Mouse (Mus musculus) forebrain, embryonic 13.5 days (tissue): ENCODE data around the gene Pglyrp1. TPM values are rescaled to one million over a fixed set of nuclear protein-coding genes. Genes with fewer than 3 reads are reported as not detected.

ENCODE experiments used
- ATAC-seq: fragments of 200-750 bp; cut with Nextera tagmentation; 2 replicates; pipeline ENCODE4 v1.8.0; 2017
- H3K27ac ChIP-seq: fragments of 300-500 bp; sonication (generic); 2 replicates; pipeline ENCODE4 v1.5.1; 2015; ENCODE audit warnings: inconsistent platforms, mild to moderate bottlenecking, moderate library complexity
- H3K27me3 ChIP-seq: fragments of 300-500 bp; sonication (generic); 2 replicates; pipeline ENCODE4 v1.6.1; 2015; ENCODE audit warnings: mild to moderate bottlenecking, inconsistent platforms
- H3K36me3 ChIP-seq: fragments of 300-500 bp; sonication (generic); 2 replicates; pipeline ENCODE4 v1.6.1; 2015; ENCODE audit warnings: mild to moderate bottlenecking, inconsistent platforms; ENCODE audit not compliant: poor library complexity, severe bottlenecking
- H3K4me1 ChIP-seq: fragments of 300-500 bp; sonication (generic); 2 replicates; pipeline ENCODE4 v1.6.1; 2015; ENCODE audit warnings: inconsistent platforms
- H3K4me2 ChIP-seq: fragments of 300-500 bp; sonication (generic); 2 replicates; pipeline ENCODE4 v1.6.1; 2015; ENCODE audit warnings: inconsistent platforms, mild to moderate bottlenecking, moderate library complexity
- H3K4me3 ChIP-seq: fragments of 300-500 bp; sonication (generic); 2 replicates; pipeline ENCODE4 v1.5.1; 2015; ENCODE audit warnings: mild to moderate bottlenecking, inconsistent platforms
- H3K9ac ChIP-seq: fragments of 300-500 bp; sonication (generic); 2 replicates; pipeline ENCODE4 v1.6.1; 2015; ENCODE audit warnings: mild to moderate bottlenecking, inconsistent platforms
- H3K9me3 ChIP-seq: fragments of 300-500 bp; sonication (generic); replicated peaks from 2 replicates; pipeline ENCODE4 v1.6.1; 2016; ENCODE audit warnings: inconsistent platforms
- WGBS: fragments of 180-500 bp; shearing (Covaris S2); methylation state at CpG from one replicate; pipeline ENCODE4 v1.1.7; 2015; 5-methylcytosine and 5-hydroxymethylcytosine counted together
- polyA plus RNA-seq: library from polyadenylated mRNA; unstranded; fragments of >200 nt; fragmentation: Nextera tagmentation; extraction: Ambion mirVana; gene quantifications from 2 replicates; pipeline ENCODE4 v1.2.1, GENCODE M21; 2015

The Pglyrp1 gene
- polyA plus RNA-seq, 1 experiment from 2014 or later: 7.4 TPM

DNA sequence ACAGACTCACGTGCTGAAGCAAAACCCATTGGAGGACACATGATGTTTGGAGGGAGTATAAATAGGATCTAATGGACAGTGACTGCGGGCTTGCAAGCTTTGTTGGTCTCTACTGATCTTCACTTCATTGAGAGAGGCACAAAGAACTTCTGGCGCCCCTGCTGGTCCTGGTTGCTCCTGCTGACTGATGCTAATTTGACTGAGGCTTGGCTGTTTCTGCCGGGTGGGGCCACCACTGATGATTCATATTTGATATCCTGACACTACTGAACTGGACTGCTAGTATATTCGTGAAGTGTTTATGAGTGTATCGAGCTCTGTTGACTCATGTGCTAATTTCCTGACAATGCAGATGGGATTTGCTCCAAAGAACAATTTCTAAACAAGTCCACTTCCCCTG is 8.3 kb upstream of the Pglyrp1 start:
- Histone ChIP-seq H3K36me3 (no peaks in the 10 kb centered on the region), H3K27me3 (no peaks in the 10 kb centered on the region), H3K4me2 (no peak overlapping the region), H3K27ac (no peak overlapping the region), H3K4me3 (no peak overlapping the region), H3K4me1 (no peaks in the 10 kb centered on the region), H3K9ac (no peak overlapping the region), H3K9me3 (0 out of 2 replicates have a peak, but pooled peaks cover under 1% of the 10 kb centered on the region)
- no peak for ATAC-seq
- WGBS: 86% methylated on average over 6 of the region's 6 CpGs

DNA sequence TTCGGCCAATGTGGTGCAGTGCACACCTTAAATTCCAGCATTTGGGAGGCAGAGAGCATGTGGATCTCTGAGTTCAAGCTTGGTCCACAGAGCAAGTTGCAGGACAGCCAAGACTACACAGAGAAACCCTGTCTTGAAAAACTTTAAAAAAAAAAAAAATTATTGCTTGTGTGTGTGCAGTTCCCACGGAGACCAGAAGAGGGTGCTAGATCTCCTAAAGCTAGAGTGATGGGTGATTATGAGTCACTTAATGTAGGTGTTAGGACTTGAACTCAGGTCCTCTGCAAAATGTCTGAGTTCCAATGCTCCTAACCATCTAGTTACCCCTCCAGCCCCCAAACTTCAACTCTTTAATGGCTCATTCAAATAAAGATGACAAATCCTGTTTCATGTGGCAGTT is 2.6 kb upstream of the Pglyrp1 start:
- Histone ChIP-seq H3K4me2 (no peak overlapping the region), H3K36me3 (no peaks in the 10 kb centered on the region)
- WGBS: 82% methylated on average over 2 of the region's 2 CpGs

DNA sequence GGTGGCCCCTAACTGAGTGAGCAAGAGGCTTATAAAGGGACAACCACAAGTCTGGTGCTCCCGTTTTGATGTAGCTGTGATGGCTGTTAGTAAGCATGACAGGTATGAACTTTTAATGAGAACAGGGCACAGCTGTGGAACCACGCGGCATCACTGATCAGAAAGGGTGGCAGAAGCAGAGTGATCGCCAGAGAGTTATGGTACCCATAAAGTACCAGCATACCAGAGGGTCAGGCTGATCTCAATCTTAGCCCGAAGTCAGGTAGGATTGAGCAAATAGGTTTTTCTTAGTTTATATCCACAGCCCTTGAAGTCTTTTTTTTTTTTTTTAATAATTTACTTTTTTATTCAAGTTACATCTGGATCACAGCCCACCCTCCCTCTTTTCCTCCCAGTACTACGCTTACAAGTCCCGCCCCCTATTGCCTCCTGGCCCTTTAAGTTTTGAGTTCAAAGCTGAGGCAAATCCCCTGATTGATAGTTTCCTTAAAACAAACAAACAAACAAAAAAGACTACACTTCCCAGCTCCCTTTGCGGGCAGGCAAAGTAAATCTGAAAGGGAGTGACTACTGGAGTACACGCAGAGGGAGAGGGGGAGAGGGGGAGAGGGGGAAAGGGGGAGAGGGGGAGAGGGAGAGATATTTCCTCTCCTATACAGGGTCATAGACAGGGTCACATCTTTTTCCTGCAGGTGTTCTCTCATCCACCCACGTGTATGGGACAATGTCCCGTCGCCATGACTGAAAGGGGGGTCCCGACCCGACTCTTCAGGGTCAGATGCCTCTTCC is 1.1 kb downstream of the Pglyrp1 start:
- Histone ChIP-seq H3K27me3 (no peaks in the 10 kb centered on the region), H3K9me3 (peaks cover 8% of the 10 kb centered on the region; the same call in 1 of the 2 replicates), H3K4me2 (peak overlapping the region; percentile 86), H3K27ac (no peak overlapping the region), H3K9ac (peak overlapping the region; percentile 63), H3K4me1 (peaks cover 4% of the 10 kb centered on the region; the same call in 1 of the 2 replicates), H3K4me3 (peak overlapping the region; percentile 45), H3K36me3 (no peaks in the 10 kb centered on the region)
- ATAC-seq: peak; percentile 66
- WGBS: 32% methylated on average over 13 of the region's 14 CpGs

More for the DNA sequence above, 2.6 kb upstream of the Pglyrp1 start:
- Histone ChIP-seq H3K27ac (no peak overlapping the region), H3K4me3 (no peak overlapping the region), H3K9ac (no peak overlapping the region), H3K4me1 (peaks cover 4% of the 10 kb centered on the region; the same call in 1 of the 2 replicates), H3K27me3 (no peaks in the 10 kb centered on the region), H3K9me3 (peaks cover 8% of the 10 kb centered on the region; the same call in 1 of the 2 replicates)
- ATAC-seq: no peak

DNA sequence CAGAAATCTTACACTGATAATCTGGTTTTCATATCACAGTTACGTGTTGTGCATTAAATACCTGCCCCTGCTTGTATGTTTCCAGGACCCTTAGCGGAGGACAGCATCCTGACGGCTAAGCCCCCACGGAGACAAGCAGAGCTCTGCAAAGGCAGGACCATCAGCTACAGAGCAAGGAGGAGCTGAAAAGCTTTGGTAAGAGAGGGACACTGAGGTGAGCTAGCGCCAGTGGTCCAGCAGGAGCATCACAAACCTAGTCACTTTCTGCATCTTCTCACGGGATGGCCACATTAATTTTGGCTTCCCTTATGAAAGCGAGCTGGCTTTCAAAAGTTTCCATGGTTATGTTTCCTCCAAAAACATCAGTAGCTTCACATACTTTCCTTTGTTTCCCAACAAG is 1.7 kb downstream of the Pglyrp1 start:
- H3K4me1 ChIP-seq: peaks cover 4% of the 10 kb centered on the region; the same call in 1 of the 2 replicates
- H3K36me3 ChIP-seq: no peaks in the 10 kb centered on the region
- peak overlapping the region; percentile 45 for H3K4me3 ChIP-seq
- peak overlapping the region; percentile 63 for H3K9ac ChIP-seq
- peak overlapping the region; percentile 86 for H3K4me2 ChIP-seq
- H3K27me3 ChIP-seq: no peaks in the 10 kb centered on the region
- WGBS: 4% methylated on average over 7 of the region's 7 CpGs
- ATAC-seq: peak; percentile 60
- H3K9me3 ChIP-seq: peaks cover 8% of the 10 kb centered on the region; the same call in 1 of the 2 replicates
- H3K27ac ChIP-seq: no peak overlapping the region

DNA sequence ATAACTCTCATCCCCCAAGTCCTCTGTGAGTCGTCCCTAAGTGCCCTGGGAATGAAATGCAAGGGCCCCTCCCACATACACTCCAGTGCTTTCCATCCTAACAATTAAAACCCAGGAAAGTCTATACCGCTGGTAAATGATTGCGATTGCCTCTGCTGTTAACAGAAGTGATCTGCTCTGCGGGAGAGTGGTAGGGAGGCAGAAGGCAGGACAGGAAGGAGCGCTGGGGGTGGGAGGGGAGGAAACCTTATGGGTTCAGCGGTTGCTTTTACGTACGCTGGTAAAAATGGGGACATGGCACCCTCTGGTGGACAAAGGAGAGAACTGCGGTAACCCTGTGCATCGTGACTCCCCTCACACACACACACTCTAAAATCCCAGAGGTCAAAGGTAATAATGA is 2.1 kb downstream of the Pglyrp1 start:
- H3K27ac ChIP-seq: no peak overlapping the region
- H3K4me2 ChIP-seq: peak overlapping the region; percentile 86
- under 1% methylated on average over 10 of the region's 10 CpGs for whole genome bisulfite sequencing
- no peaks in the 10 kb centered on the region for H3K36me3 ChIP-seq
- peaks cover 4% of the 10 kb centered on the region; the same call in 1 of the 2 replicates for H3K4me1 ChIP-seq
- H3K9me3 ChIP-seq: peaks cover 4% of the 10 kb centered on the region; the same call in 1 of the 2 replicates
- H3K4me3 ChIP-seq: peak overlapping the region; percentile 45
- peak overlapping the region; percentile 63 for H3K9ac ChIP-seq
- ATAC-seq: peak; percentile 81
- no peaks in the 10 kb centered on the region for H3K27me3 ChIP-seq

DNA sequence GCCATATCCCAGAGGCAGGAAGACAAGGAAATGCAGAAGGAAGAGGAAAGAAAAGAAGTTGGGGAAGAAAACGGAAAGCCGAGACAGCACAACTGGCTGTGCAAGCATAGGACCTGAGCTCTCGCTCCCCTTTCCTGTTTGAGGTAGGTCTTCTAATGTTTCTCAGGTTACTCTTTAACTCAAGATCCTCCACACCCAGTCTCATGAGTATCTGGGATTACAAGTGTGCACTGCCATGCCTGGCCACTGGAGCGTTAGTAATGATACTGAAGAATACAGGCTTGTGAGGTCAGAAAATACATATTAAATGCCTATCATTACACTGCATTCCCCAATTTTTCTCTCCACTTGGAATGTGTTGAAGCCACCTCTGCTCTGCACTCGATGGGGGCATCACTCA is 4.2 kb downstream of the Pglyrp1 start:
- WGBS: 88% methylated on average over 5 of the region's 5 CpGs
- no peak overlapping the region for H3K4me3 ChIP-seq
- no peaks in the 10 kb centered on the region for H3K27me3 ChIP-seq
- H3K4me1 ChIP-seq: peaks cover 4% of the 10 kb centered on the region; the same call in 1 of the 2 replicates
- no peaks in the 10 kb centered on the region for H3K9me3 ChIP-seq
- no peak overlapping the region for H3K9ac ChIP-seq
- no peaks in the 10 kb centered on the region for H3K36me3 ChIP-seq
- H3K27ac ChIP-seq: no peak overlapping the region
- ATAC-seq: no peak
- H3K4me2 ChIP-seq: no peak overlapping the region

DNA sequence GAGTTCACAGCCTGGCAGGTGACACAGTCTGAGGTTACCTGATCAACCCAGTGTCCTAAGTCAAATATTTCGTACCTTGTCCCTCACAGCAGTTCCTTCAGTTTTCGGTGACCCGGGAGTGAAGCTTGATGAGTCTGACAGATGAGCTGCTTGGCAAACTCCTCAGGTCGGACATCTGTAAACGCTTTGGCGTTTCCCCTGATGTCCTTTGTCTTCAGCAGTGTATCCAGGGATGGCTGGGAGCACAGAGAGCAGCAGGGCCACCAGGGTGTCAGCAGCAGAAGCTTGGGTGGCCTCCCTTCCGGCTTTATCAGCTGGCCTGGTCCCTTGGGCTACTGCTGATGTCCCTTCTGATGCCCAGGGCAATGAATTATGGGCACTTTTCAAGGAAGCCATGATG is 7.6 kb downstream of the Pglyrp1 start:
- Histone ChIP-seq H3K4me1 (no peaks in the 10 kb centered on the region), H3K9me3 (no peaks in the 10 kb centered on the region), H3K36me3 (no peaks in the 10 kb centered on the region), H3K9ac (no peak overlapping the region), H3K27ac (no peak overlapping the region), H3K27me3 (no peaks in the 10 kb centered on the region), H3K4me3 (no peak overlapping the region), H3K4me2 (no peak overlapping the region)
- ATAC-seq: no peak
- WGBS: 85% methylated on average over 7 of the region's 7 CpGs

DNA sequence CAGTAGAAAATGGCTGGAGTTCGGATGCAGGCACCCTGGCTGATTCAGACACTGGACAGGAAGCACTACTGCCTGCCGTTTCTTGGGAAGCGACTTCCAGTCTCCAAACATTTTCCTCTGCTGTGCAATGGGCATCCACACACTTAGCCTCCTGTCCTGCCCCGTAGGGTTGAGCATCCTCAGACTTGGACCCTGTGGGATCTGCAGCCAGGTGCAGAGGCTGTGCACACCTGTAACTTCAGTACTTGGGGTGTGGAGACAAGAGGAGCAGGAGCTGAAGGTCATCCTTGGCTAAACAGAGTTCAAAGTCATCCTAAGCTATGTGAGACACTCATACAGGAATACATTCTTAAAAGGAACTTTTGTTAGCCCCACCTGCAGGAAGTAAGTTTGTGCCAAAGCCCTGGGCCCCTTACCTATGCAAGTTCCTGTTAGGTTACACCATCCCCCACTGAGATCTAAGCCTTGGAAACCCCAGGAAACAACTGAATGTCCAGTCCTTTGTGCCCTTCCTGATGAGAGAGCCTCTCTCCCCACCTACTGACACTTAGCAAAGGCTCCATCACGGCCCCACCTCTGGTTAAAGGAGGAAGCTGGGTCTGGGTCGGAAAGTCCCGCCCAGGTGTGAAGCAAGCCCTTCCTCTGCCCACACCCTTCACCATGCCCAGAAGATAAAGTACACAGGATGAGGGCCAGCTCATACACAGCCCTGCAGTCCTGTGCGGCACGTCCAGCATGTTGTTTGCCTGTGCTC is 13.0 kb downstream of the Pglyrp1 start:
- no peak overlapping the region for H3K4me2 ChIP-seq
- WGBS: 69% methylated on average over 9 of the region's 9 CpGs
- H3K27me3 ChIP-seq: no peaks in the 10 kb centered on the region
- no peak overlapping the region for H3K4me3 ChIP-seq
- no peak overlapping the region for H3K9ac ChIP-seq
- H3K36me3 ChIP-seq: no peaks in the 10 kb centered on the region
- H3K9me3 ChIP-seq: no peaks in the 10 kb centered on the region
- H3K4me1 ChIP-seq: no peaks in the 10 kb centered on the region
- no peak overlapping the region for H3K27ac ChIP-seq
- ATAC-seq: no peak

DNA sequence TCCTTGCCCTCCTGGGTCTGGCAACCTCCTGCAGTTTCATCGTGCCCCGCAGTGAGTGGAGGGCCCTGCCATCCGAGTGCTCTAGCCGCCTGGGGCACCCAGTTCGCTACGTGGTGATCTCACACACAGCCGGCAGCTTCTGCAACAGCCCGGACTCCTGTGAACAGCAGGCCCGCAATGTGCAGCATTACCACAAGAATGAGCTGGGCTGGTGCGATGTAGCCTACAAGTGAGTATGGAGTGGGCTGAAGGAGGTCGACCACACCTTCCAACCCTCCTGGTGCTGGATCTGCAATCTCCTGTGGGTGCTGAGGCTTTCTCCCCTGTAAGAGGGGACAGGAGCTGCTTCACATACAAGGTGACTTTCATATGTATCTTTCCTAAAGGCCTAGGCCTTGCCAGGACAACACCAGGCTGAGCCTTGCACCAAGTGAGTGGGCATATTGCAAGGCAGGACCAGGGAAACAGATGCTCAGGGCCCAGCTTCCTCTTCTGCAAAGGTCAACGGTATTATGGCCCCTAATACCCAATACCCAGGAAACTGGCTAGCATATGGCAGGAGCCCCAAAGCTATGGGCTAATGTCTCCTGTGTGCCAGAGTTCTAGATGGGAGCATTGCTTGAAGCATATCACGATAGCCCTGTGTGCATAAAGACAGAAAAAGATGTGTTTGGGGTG is 13.8 kb downstream of the Pglyrp1 start:
- no peak overlapping the region for H3K9ac ChIP-seq
- H3K27ac ChIP-seq: no peak overlapping the region
- no peaks in the 10 kb centered on the region for H3K27me3 ChIP-seq
- H3K9me3 ChIP-seq: no peaks in the 10 kb centered on the region
- ATAC-seq: no peak
- H3K4me2 ChIP-seq: no peak overlapping the region
- 62% methylated on average over 13 of the region's 13 CpGs for WGBS
- H3K4me3 ChIP-seq: no peak overlapping the region
- H3K4me1 ChIP-seq: no peaks in the 10 kb centered on the region
- no peaks in the 10 kb centered on the region for H3K36me3 ChIP-seq

DNA sequence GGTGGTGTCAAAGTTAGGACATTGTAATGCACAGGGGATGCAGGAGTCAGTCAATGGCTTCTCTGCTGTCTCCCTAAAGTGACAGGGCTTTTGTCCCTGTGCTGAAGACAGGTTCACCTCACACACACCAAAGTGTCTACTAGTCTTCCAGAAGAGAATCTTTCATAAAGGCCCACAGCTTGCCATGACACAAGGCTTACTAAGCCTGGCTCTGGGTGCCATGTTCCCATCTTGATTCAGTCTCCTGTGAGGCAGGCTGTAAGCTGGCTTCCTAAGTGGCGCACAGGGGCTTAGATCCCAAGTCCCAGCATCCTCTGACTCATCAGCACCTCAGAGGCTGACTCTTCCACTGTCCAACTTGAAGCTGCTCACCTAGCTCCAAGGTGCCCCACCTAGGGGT is 15.8 kb downstream of the Pglyrp1 start:
- H3K9ac ChIP-seq: no peak overlapping the region
- WGBS: 95% methylated on average over 1 of the region's 1 CpGs
- ATAC-seq: no peak
- H3K4me1 ChIP-seq: 0 out of 2 replicates have a peak, but pooled peaks cover 2% of the 10 kb centered on the region
- no peaks in the 10 kb centered on the region for H3K9me3 ChIP-seq
- no peak overlapping the region for H3K4me3 ChIP-seq
- no peaks in the 10 kb centered on the region for H3K27me3 ChIP-seq
- no peak overlapping the region for H3K4me2 ChIP-seq
- H3K36me3 ChIP-seq: no peaks in the 10 kb centered on the region
- no peak overlapping the region for H3K27ac ChIP-seq

DNA sequence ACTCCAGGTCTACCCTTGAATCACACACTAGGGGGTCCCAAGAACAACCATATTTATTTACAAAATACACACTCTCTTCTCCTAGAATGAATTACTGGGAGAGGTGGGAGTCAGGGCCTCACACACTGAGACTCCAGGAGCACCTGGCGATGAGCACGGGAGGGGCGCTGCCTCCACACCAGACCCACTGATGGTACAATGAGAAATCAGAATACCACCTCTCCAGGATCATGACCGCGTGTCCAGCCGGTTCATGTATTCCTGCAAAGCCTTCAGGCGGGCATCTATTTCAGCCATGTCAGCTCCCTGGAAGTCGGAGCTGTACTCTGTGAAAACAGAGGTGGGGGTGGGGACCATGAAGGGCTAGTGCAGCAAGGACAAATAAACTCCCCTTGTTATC is 19.7 kb downstream of the Pglyrp1 start:
- Histone ChIP-seq H3K9me3 (no peaks in the 10 kb centered on the region), H3K36me3 (no peaks in the 10 kb centered on the region), H3K27me3 (peaks cover 19% of the 10 kb centered on the region), H3K4me1 (peaks cover 26% of the 10 kb centered on the region), H3K27ac (no peak overlapping the region), H3K4me2 (no peak overlapping the region), H3K9ac (no peak overlapping the region), H3K4me3 (no peak overlapping the region)
- 92% methylated on average over 8 of the region's 8 CpGs for WGBS
- ATAC-seq: no peak
